Mouse (Mus musculus) frontal cortex, postnatal 14 days (tissue): Measurements from ENCODE around the gene Adamts2.

Source experiments
- DNase-seq, 2 experiments: peaks; one replicate each; pipeline ENCODE4 v3.0.0; 2022; ENCODE audit warnings: low spot score in 2 of 2

Gene Adamts2

DNA sequence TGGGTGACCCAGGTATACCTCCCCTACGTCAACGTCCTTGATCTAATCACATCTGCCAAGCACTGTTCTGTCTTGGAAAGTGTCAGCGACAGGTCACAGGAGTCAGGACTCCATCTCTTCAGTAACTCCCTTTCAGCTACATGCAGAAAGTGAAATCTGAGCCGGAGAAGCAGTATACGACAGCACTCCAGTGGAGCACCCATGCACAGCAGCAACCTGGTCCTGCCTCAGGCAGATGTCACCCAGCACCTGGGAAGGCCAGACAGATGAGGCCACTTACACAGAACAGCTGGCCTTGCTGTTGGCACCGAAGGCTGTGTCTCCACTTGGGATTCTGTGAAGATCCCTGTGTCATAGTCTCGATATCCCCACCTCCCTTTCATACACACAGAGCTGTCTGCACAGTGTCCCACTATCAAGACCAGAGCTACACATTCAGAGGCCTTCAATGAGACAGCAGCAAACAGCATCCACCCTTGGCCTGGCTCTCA, 70.0 kb downstream of the Adamts2 start:
- DNase-seq = no peak

GRCm38 (mm10) chr11:50672866-50673265, 71.0 kb downstream of the Adamts2 start:
- no peak for DNase-seq

GRCm38 (mm10) chr11:50673525-50674250, 71.8 kb downstream of the Adamts2 start:
- no peak for DNase-seq

GRCm38 (mm10) chr11:50674390-50674789, 72.5 kb downstream of the Adamts2 start:
- DNase-seq = no peak

- DNase-seq = no peak
Measured at GRCm38 (mm10) chr11:50678650-50679049, 76.8 kb downstream of the Adamts2 start.

- no peak for DNase-seq
Measured at GRCm38 (mm10) chr11:50681940-50682339, 80.1 kb downstream of the Adamts2 start.

DNA sequence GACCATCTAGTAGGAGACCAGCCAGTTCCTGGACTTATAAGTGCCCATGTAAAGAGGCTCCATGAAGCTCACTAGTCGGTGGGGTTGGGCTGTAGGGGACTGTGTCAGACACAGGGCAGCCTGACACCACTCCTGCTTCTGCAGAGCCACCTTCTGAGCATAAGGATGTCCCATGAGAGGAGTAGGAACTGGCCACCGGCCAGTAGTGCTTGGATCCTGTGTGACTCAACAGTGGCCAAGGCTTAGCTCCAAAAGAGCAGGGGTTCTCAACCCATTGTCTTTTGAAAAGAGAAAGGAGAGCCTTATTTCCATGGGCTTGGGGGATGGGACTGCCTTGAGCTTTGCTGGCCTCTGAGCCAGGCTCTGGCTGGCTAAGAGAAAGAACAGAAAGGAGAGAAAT, 81.9 kb downstream of the Adamts2 start:
- no peak for DNase-seq

DNA sequence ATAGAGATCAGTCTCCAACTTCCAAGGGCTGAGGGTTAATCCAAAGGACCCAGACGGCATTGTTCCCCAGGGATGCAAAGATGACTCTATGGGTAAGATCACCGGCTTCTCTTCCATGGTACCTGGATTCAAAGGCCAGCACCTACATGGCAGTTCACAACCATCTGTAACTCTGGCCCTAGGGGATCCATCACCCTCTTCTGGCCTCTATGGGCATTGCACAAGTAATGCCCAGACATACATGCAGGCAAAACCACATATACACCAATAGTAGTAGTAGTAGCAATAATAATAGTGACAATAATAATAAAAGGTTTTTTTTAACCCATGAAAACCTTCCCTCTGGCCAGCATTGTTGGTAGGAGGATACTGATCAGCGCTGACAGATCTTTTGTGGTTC, 86.7 kb downstream of the Adamts2 start:
- DNase-seq = no peak

DNA sequence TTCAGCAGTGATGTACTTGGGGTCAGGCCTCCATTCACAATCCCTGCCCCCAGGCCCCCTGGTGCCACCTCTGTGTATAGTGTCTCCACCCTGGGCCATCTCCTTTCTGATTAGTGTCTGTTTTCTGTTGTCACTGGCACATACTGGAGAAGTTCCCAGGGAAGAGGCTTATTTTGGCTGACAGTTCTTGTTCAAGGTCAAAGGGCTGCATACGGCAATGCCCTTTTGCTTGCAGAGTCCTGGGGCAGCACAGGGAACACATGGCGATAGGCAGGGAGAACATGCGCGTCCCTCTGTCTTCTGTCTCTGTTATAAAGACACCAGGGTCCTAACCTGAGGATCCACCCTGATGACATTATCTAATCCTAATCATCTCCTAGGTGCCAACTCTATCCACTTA, 87.8 kb downstream of the Adamts2 start:
- DNase-seq = no peak

- DNase-seq = no peak
Measured at GRCm38 (mm10) chr11:50699971-50700370, 98.1 kb downstream of the Adamts2 start.

DNA sequence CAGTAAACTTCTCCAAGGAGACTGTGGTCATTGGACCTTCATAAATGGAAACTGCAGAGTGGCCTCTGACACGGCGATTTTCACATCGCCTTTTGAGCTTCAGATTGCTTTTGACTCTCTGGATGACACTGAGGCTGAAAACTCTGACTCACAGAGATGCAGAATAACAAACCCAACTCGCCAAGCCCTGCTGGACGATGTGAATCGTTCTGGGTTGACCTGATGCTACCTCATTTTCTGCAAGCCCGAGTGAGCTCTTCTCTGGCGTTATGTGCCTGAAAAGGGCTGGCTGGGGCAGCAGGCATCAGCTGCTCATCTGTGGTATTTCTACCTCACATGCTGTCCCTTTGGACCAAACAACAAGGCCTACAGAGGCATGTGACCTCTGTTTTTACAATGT, 98.6 kb downstream of the Adamts2 start:
- DNase-seq = no peak

DNA sequence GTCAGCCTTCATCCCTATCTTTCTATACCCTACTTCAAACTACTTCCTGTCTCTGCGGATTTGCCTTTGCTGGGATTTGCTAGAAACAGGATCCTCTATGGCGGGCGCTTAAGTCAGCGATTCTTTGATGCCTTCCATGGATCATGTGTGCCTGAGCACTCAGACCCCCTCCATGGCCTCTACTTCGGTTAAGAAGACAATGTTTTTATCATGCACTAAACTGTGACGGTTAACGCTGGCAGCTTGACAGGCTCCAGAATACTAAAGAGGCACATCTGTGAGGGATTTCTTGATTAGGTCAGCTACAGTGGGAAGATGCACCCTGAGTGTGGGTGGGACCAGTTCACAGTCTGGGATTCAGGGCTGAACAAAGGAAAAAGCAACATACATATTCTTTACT, 101.5 kb downstream of the Adamts2 start:
- no peak for DNase-seq

- DNase-seq = no peak
Measured at GRCm38 (mm10) chr11:50704511-50704910, 102.6 kb downstream of the Adamts2 start.

GRCm38 (mm10) chr11:50707259-50707658, 105.4 kb downstream of the Adamts2 start:
- DNase-seq = no peak

- DNase-seq = no peak
Measured at GRCm38 (mm10) chr11:50713610-50714202, 111.8 kb downstream of the Adamts2 start.

DNA sequence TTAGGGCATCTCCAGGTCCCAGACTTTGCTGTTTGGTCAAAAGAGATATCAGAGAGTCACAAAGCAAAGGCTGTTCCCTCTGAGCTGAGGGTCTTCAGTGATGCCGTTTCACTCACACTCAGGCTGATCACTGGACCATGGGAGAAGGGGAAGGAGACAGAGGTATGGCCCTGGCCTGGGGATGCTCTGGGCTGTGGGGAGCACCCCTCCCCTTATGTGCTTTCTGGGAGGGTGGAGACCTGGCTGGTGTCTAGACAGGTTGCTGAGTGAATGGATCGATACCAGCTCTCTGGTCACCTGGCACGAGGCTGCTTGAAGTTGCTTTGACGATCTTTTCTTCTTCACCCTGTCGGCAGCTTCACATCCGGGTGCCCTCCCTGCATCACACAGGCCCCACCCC, 113.2 kb downstream of the Adamts2 start:
- DNase-seq = no peak

- DNase-seq = no peak
Measured at GRCm38 (mm10) chr11:50717381-50717897, 115.6 kb downstream of the Adamts2 start.

GRCm38 (mm10) chr11:50718862-50719261, 117.0 kb downstream of the Adamts2 start:
- no peak for DNase-seq

DNA sequence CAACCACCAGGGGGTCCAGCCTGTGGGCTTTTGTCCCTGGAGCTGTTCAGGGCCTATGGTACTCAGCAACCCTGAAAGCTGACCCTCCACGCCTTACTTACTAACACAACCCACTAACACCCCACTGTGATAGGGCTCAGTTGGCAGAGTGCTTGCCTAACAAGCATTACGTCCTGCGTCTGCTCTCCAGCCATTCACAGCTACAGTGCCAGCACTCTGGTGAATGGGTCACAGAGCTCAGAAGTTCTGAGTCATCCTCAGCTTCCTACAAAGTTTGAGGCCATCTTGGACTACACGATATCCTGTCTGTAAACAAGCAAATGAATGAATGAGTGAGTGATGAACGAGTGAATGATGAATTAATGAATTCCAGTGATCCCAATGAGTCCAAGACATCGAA, 118.5 kb downstream of the Adamts2 start:
- DNase-seq = no peak

- DNase-seq = no peak
Measured at GRCm38 (mm10) chr11:50720856-50721550, 119.1 kb downstream of the Adamts2 start.

- no peak for DNase-seq
Measured at GRCm38 (mm10) chr11:50725595-50725994, 123.7 kb downstream of the Adamts2 start.

DNA sequence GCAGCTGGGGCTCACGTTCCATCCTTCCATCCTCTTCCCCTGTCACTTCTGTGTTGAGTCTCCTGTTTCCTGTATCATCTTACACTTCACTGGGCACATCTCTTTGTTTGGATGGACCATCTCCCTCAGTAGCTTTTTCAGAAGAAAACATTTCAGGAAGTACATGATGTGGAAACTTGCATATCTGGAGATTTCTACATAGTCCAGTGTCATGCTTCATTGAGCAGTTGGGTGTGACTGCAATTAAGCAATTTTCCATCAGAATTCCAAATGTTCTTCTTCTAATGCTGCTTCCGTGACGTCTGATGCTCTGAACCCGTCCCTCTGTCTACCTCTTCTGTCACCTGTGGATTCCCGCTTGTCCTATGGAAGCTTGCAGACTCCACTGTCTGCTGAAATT, 124.2 kb downstream of the Adamts2 start:
- DNase-seq = no peak

- DNase-seq = no peak
Measured at GRCm38 (mm10) chr11:50733146-50733545, 131.3 kb downstream of the Adamts2 start.
